Mouse (Mus musculus): ENCODE measurements around the gene Prdm15. TPM values are rescaled to one million over a fixed set of nuclear protein-coding genes. Genes with fewer than 3 reads are reported as not detected.

Gene Prdm15
- 7.3 and 9.1 TPM in 2 replicates for polyA plus RNA-seq (2016; fragmentation: Nextera tagmentation; extraction: Ambion mirVana)

- Histone ChIP-seq H3K9me3 (replicated peaks) (no peaks in the 10 kb centered on the region), H3K9ac (peak within 1 kb of the TSS; percentile 95), H3K27me3 (replicated peaks) (no peaks in the 10 kb centered on the region), H3K4me2 (peak within 1 kb of the TSS; percentile 75), H3K4me3 (peak within 1 kb of the TSS; percentile 75), H3K36me3 (no peaks in the 10 kb centered on the region), H3K27ac (ENCODE audit: poor library complexity, severe bottlenecking) (peak within 1 kb of the TSS; percentile 99), H3K4me1 (replicated peaks) (peaks cover 25% of the 10 kb centered on the region)
- 1% methylated on average over 30 of the region's 31 CpGs for WGBS
- ATAC-seq (ENCODE audit: insufficient number of reproducible peaks, low FRiP score) = peak; percentile 87
Measured at GRCm38 (mm10) chr16:97851741-97852319, at the start of gene Prdm15. TSS of gene Prdm15 (minus strand) at chr16:97851850.

DNA sequence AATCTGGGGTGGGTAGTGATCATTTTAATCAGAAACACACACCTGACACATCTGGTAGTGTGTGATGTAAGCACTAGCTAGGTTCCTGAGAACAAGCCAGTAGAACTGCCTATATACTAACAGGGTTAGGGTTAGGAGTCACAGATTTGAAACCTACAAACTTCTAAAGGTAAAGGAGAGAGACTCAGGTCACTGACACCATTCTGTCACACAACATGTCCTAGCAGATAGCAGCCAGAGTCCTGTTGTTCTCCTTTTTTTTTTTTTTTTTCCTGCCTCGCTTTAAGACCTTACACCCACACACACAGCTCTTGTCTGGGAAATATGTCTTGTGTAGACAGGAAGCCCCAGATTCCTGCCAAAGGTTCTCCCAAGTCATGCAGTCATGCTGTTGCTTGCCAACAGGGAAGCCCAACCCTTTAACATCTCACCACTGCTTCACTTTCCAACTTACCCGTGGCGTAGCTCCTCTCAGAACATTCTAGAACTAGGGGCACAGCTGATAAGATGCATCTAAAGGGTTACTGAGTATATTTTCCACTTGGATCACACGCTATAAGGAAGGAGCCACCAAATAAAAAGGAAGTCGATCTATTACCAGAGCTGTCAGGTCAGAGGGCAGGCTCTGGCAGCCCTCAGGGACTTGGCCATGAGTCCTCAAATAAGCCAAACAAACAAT, 45.8 kb upstream of the Prdm15 start:
- Histone ChIP-seq H3K4me1 (replicated peaks) (peaks cover 10% of the 10 kb centered on the region; the same call in 1 of the 2 replicates), H3K27me3 (replicated peaks) (no peaks in the 10 kb centered on the region), H3K27ac (ENCODE audit: poor library complexity, severe bottlenecking) (no peak overlapping the region; the same call in 1 of the 2 replicates), H3K4me2 (no peak overlapping the region), H3K9me3 (replicated peaks) (no peaks in the 10 kb centered on the region), H3K36me3 (no peaks in the 10 kb centered on the region), H3K4me3 (no peak overlapping the region), H3K9ac (no peak overlapping the region)
- 48% methylated on average over 5 of the region's 5 CpGs for WGBS
- ATAC-seq (ENCODE audit: insufficient number of reproducible peaks, low FRiP score) = peak; percentile 74

GRCm38 (mm10) chr16:97887762-97888161, 36.1 kb upstream of the Prdm15 start:
- peaks cover 35% of the 10 kb centered on the region for H3K36me3 ChIP-seq

DNA sequence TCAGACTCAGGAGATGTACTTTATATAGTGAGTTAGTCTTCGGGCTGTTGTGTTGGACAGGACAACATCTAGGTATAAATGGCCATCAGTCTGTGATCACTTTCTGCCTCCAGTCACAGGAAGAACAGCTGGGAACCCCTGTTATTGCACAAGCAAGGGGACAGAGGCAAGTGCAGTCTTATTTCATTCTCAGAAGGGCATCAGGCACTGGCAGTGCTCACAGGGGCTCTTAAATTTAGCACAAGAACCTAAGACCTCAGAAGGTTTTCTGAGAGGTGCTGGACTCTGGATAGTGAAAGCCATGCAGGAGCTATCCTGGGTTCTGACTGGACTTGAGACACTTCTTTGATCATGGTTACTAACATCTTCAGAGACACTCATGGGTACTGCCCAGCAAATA, 32.0 kb upstream of the Prdm15 start:
- 77% methylated on average over 1 of the region's 1 CpGs for WGBS
- H3K4me3 ChIP-seq = no peak overlapping the region
- H3K9me3 ChIP-seq (replicated peaks) = peaks cover 5% of the 10 kb centered on the region; the same call in 1 of the 2 replicates
- H3K9ac ChIP-seq = no peak overlapping the region
- no peaks in the 10 kb centered on the region for H3K4me1 ChIP-seq (replicated peaks)
- no peak for ATAC-seq (ENCODE audit: insufficient number of reproducible peaks, low FRiP score)
- peaks cover 48% of the 10 kb centered on the region for H3K36me3 ChIP-seq
- no peak overlapping the region for H3K4me2 ChIP-seq
- no peaks in the 10 kb centered on the region for H3K27me3 ChIP-seq (replicated peaks)
- no peak overlapping the region for H3K27ac ChIP-seq (ENCODE audit: poor library complexity, severe bottlenecking)

More at GRCm38 (mm10) chr16:97887762-97888161, 36.1 kb upstream of the Prdm15 start:
- Histone ChIP-seq H3K9me3 (replicated peaks) (no peaks in the 10 kb centered on the region), H3K4me3 (no peak overlapping the region), H3K9ac (no peak overlapping the region), H3K27me3 (replicated peaks) (no peaks in the 10 kb centered on the region), H3K4me1 (replicated peaks) (no peaks in the 10 kb centered on the region), H3K27ac (ENCODE audit: poor library complexity, severe bottlenecking) (no peak overlapping the region), H3K4me2 (no peak overlapping the region)
- ATAC-seq (ENCODE audit: insufficient number of reproducible peaks, low FRiP score) = no peak

DNA sequence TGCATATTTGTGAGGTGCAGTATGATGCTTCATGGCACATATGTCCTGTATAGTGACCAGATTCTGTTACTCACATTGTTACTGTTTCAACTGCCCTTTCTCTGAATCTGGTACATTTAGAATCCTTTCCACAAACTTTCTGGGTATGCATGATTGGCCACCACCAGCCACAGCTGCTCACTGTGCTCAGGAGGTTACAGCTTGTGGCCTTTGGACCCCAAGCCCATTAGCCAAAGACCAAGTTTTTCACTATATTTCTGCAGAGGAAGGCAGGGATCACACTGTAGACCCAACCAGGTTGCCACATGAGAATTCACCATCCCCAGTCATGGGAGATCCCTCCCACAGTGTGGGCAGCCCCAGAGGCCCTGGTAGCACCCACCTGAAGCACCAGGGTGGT, 31.2 kb upstream of the Prdm15 start:
- H3K27ac ChIP-seq (ENCODE audit: poor library complexity, severe bottlenecking) = no peak overlapping the region
- no peak overlapping the region for H3K4me3 ChIP-seq
- no peak overlapping the region for H3K9ac ChIP-seq
- H3K9me3 ChIP-seq (replicated peaks) = peaks cover 5% of the 10 kb centered on the region; the same call in 1 of the 2 replicates
- no peaks in the 10 kb centered on the region for H3K4me1 ChIP-seq (replicated peaks)
- H3K36me3 ChIP-seq = peaks cover 48% of the 10 kb centered on the region
- no peak for ATAC-seq (ENCODE audit: insufficient number of reproducible peaks, low FRiP score)
- no peaks in the 10 kb centered on the region for H3K27me3 ChIP-seq (replicated peaks)
- H3K4me2 ChIP-seq = no peak overlapping the region

DNA sequence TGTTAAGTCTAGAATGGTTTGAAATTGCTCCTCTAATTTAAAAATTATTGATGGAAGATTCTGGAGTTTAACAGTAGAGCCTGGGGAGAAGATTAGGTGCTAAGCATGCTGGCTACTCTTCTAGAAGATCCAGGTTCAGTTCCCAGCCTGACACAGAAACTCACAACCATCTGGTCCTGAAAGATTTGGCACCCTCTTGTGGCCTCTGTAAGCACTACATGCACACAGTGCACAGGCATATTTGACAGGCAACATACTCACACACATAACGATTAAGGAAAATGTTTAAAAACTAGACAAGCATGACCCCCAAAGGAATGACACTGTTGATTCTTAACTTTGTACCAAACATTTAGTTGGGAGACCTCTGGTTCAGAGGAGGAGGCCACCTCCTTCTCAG, 27.5 kb upstream of the Prdm15 start:
- 84% methylated on average over 1 of the region's 1 CpGs for WGBS
- H3K36me3 ChIP-seq = peaks cover 68% of the 10 kb centered on the region
- ATAC-seq (ENCODE audit: insufficient number of reproducible peaks, low FRiP score) = no peak

GRCm38 (mm10) chr16:97877502-97877901, 25.9 kb upstream of the Prdm15 start:
- Histone ChIP-seq H3K4me3 (no peak overlapping the region), H3K27me3 (replicated peaks) (no peaks in the 10 kb centered on the region), H3K36me3 (peaks cover 76% of the 10 kb centered on the region), H3K4me2 (no peak overlapping the region), H3K4me1 (replicated peaks) (no peaks in the 10 kb centered on the region), H3K27ac (ENCODE audit: poor library complexity, severe bottlenecking) (no peak overlapping the region), H3K9ac (no peak overlapping the region), H3K9me3 (replicated peaks) (peaks cover 5% of the 10 kb centered on the region; the same call in 1 of the 2 replicates)
- 85% methylated on average over 3 of the region's 3 CpGs for WGBS
- ATAC-seq (ENCODE audit: insufficient number of reproducible peaks, low FRiP score) = no peak

More for the DNA sequence above, 27.5 kb upstream of the Prdm15 start:
- Histone ChIP-seq H3K27me3 (replicated peaks) (no peaks in the 10 kb centered on the region), H3K27ac (ENCODE audit: poor library complexity, severe bottlenecking) (no peak overlapping the region), H3K9ac (no peak overlapping the region), H3K4me3 (no peak overlapping the region), H3K9me3 (replicated peaks) (peaks cover 5% of the 10 kb centered on the region; the same call in 1 of the 2 replicates), H3K4me2 (no peak overlapping the region), H3K4me1 (replicated peaks) (no peaks in the 10 kb centered on the region)

DNA sequence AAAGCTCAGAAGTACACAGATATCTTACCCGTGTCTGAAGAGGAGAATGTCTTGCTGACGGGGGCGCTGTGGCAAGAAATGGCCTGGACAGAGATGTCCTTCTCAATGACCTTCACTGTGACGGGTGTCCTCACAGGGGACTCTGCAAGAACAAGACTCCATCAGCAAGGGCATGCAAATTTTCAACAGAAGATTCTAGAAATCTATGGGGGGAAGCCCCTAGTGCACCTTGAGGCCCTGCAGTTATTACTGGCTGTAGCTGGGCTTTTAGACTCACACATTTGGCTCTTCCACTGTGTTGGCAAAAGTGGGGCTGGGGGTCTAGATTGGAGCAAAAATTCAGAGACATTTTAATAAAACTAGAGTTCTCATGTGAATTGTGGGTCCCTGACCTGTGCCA, 23.5 kb upstream of the Prdm15 start:
- no peak overlapping the region for H3K4me2 ChIP-seq
- H3K4me3 ChIP-seq = no peak overlapping the region
- H3K9ac ChIP-seq = no peak overlapping the region
- no peaks in the 10 kb centered on the region for H3K27me3 ChIP-seq (replicated peaks)
- peaks cover 5% of the 10 kb centered on the region; the same call in 1 of the 2 replicates for H3K9me3 ChIP-seq (replicated peaks)
- H3K27ac ChIP-seq (ENCODE audit: poor library complexity, severe bottlenecking) = no peak overlapping the region
- no peaks in the 10 kb centered on the region for H3K4me1 ChIP-seq (replicated peaks)
- peaks cover 70% of the 10 kb centered on the region for H3K36me3 ChIP-seq
- no peak for ATAC-seq (ENCODE audit: insufficient number of reproducible peaks, low FRiP score)
- 82% methylated on average over 4 of the region's 4 CpGs for WGBS

- ATAC-seq (ENCODE audit: insufficient number of reproducible peaks, low FRiP score) = no peak
- H3K27ac ChIP-seq (ENCODE audit: poor library complexity, severe bottlenecking) = no peak overlapping the region
- no peaks in the 10 kb centered on the region for H3K4me1 ChIP-seq (replicated peaks)
- H3K4me3 ChIP-seq = no peak overlapping the region
- peaks cover 3% of the 10 kb centered on the region; the same call in 1 of the 2 replicates for H3K9me3 ChIP-seq (replicated peaks)
- 55% methylated on average over 1 of the region's 1 CpGs for WGBS
- H3K27me3 ChIP-seq (replicated peaks) = no peaks in the 10 kb centered on the region
- H3K9ac ChIP-seq = no peak overlapping the region
- peaks cover 67% of the 10 kb centered on the region for H3K36me3 ChIP-seq
- H3K4me2 ChIP-seq = no peak overlapping the region
Measured at GRCm38 (mm10) chr16:97874376-97874775, 22.7 kb upstream of the Prdm15 start.

DNA sequence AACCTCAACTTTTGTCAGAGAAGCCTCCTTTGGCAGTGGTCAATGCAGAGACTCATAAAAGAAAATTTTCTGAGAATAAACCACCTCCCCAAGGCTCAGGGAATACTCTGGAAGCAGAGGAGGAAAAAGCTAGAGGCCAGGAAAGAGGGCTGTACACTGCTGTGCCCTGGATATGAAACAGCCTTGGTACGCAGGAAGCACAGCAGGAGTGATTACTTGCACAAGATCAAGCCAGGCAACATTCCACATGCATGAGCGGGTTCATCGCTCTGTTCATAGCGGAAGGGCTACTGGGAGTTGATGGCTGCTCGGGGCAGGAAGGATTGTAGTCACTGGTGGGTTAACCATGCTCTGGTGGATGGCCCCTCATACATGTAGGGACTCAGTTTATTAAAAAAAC, 21.0 kb upstream of the Prdm15 start:
- no peaks in the 10 kb centered on the region for H3K9me3 ChIP-seq (replicated peaks)
- no peaks in the 10 kb centered on the region for H3K4me1 ChIP-seq (replicated peaks)
- peaks cover 78% of the 10 kb centered on the region for H3K36me3 ChIP-seq
- H3K9ac ChIP-seq = no peak overlapping the region
- WGBS = 89% methylated on average over 5 of the region's 5 CpGs
- no peak overlapping the region for H3K27ac ChIP-seq (ENCODE audit: poor library complexity, severe bottlenecking)
- H3K4me3 ChIP-seq = no peak overlapping the region
- no peak for ATAC-seq (ENCODE audit: insufficient number of reproducible peaks, low FRiP score)
- no peaks in the 10 kb centered on the region for H3K27me3 ChIP-seq (replicated peaks)
- no peak overlapping the region for H3K4me2 ChIP-seq

DNA sequence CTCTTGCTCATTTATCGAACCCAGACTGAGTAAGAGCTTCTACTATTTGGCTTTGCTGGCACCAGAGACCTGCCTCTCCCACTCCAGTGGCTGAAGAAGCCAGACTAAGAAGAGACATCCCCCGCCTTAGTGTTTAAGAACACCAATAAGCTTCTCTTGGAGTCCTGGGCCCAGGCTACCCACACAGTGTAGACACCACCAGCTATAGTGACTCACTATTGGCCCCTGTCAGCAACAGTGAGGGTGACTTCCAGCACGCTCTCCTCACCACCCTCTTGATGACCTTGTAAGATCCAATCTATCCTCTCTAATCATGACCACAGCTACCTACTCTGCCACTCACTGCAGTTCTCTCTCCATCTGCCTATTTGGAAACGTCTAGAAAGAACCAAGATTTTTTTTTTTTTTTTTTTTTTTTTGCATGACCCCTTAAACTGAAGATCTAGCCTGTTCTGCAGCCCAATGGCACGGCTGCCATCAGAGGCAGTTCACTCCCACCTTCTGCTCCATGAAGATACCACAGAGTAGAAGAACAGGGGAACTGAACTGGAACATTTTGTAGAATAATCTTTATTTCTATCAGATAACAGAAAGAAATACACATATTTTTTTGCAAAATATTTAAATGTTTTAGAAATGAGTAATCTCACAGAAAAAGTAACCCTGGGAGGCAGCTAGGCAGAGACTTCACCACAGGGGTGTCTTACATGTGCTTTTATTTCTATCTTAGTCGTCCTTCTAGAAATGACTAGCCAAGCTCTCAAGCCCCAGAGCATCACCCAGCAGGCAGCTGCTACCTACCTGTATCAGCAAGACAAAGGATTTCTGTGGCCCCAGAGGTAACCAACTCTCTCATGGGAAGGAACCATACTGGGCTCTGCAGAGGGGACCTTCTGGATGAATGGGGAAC, 17.8 kb upstream of the Prdm15 start:
- H3K4me1 ChIP-seq (replicated peaks) = no peaks in the 10 kb centered on the region
- peaks cover 61% of the 10 kb centered on the region for H3K36me3 ChIP-seq
- H3K27me3 ChIP-seq (replicated peaks) = no peaks in the 10 kb centered on the region
- no peak overlapping the region for H3K9ac ChIP-seq
- no peak overlapping the region for H3K4me3 ChIP-seq
- H3K27ac ChIP-seq (ENCODE audit: poor library complexity, severe bottlenecking) = no peak overlapping the region
- 71% methylated on average over 6 of the region's 6 CpGs for WGBS
- no peak overlapping the region for H3K4me2 ChIP-seq
- ATAC-seq (ENCODE audit: insufficient number of reproducible peaks, low FRiP score) = no peak
- H3K9me3 ChIP-seq (replicated peaks) = no peaks in the 10 kb centered on the region

All from heart, embryonic 12.5 days (tissue).